Mouse (Mus musculus): ENCODE results near the gene Rad21l. TPM values are rescaled to one million over a fixed set of nuclear protein-coding genes. Genes with fewer than 3 reads are reported as not detected.

Gene Rad21l
- polyA plus RNA-seq, 1 experiment, result not detected

DNA sequence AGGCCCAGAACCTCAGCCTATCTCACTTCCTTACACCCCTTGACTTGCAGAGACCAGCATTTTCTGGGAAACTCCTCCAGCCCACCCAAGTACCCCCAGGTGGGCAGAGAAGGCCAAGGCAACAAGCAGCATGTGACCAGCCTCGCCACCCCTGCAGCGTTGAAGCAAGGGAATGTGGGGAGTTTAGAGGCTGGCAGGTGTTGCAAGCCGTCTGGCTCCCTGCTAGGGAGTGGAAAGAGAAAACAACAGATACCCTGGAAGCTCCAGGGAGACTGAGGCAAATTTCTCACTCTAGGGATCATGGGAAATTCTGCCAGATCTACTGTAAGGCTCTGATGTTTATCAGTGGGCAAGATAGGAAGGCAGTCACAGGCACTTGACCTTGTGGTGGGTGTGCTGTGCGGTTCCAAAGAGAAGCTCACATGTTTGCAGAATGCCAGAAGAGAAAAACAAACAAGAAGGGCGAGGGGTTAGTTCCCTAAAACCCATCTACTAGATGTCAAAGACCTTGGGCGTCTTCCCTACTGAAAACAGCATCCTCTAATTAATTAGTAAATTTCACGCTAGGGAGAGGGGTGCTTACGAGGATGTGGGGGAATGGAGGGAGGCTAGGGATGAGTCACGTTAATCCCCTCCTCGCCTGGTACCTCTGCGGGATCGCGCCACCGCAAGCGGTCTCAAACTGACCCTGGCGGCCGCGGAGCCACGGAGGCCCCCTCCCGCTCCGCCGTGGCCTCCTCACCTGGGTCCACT, 36.8 kb downstream of the Rad21l start:
- no peaks in the 10 kb centered on the region for H3K36me3 ChIP-seq (ENCODE audit: control insufficient read depth, insufficient read depth)
- H3K4me2 ChIP-seq (ENCODE audit: low read depth), result no peak overlapping the region
- TF ChIP-seq REST (IDR thresholded peaks at IDR 0.05; ENCODE audit: insufficient read depth, insufficient read length), result no peak
- no peak for TF ChIP-seq POLR2AphosphoS2 (IDR thresholded peaks at IDR 0.05; ENCODE audit: insufficient read length, low read depth)
- no peak for TF ChIP-seq TCF3 (IDR thresholded peaks at IDR 0.05; ENCODE audit: insufficient read length, low read depth)
- TF ChIP-seq USF1 (IDR thresholded peaks at IDR 0.05; ENCODE audit: low read depth), result no peak
- no peak for TF ChIP-seq MYOG (IDR thresholded peaks at IDR 0.05; ENCODE audit: control insufficient read depth in 1 of 3, insufficient read depth in 1 of 3, insufficient read length in 2 of 3, low read depth in 2 of 3)
- no peak for TF ChIP-seq MAX (IDR thresholded peaks at IDR 0.05; ENCODE audit: low read depth)
- TF ChIP-seq MYOD1 (IDR thresholded peaks at IDR 0.05; ENCODE audit: control insufficient read depth in 1 of 3, insufficient read length in 2 of 3, low read depth in 2 of 3), result no peak
- TF ChIP-seq E2F4 (IDR thresholded peaks at IDR 0.05; ENCODE audit: insufficient read depth), result no peak
- TF ChIP-seq TCF12 (IDR thresholded peaks at IDR 0.05; ENCODE audit: insufficient read depth, poor library complexity, severe bottlenecking), result no peak
- TF ChIP-seq SRF (IDR thresholded peaks at IDR 0.05; ENCODE audit: control insufficient read depth, insufficient read length, low read depth), result no peak
- no peak for TF ChIP-seq CEBPB (IDR thresholded peaks at IDR 0.05; ENCODE audit: insufficient read depth, poor library complexity, severe bottlenecking)
- TF ChIP-seq POLR2A (IDR thresholded peaks at IDR 0.05; ENCODE audit: insufficient read length, low read depth), result no peak
- H3K79me2 ChIP-seq (ENCODE audit: control insufficient read depth, insufficient read depth), result no peaks in the 10 kb centered on the region
- H3K4me3 ChIP-seq, result no peak overlapping the region
- peaks cover 37% of the 10 kb centered on the region for H3K27me3 ChIP-seq (ENCODE audit: control insufficient read depth, insufficient read depth, insufficient read length)
- no peak overlapping the region for H3ac ChIP-seq (ENCODE audit: control insufficient read depth, insufficient read length)

- Histone ChIP-seq H3K4me3 (no peak overlapping the region), H3ac (ENCODE audit: control insufficient read depth, insufficient read length) (no peak overlapping the region), H3K36me3 (ENCODE audit: control insufficient read depth, insufficient read depth) (no peaks in the 10 kb centered on the region), H3K79me2 (ENCODE audit: control insufficient read depth, insufficient read depth) (no peaks in the 10 kb centered on the region), H3K4me2 (ENCODE audit: low read depth) (no peak overlapping the region), H3K27me3 (ENCODE audit: control insufficient read depth, insufficient read depth, insufficient read length) (peaks cover 41% of the 10 kb centered on the region)
- TF ChIP-seq SRF (IDR thresholded peaks at IDR 0.05; ENCODE audit: control insufficient read depth, insufficient read length, low read depth), result no peak
These were observed 39.0 kb downstream of the Rad21l start for GRCm38 (mm10) chr2:151629310-151629709.

GRCm38 (mm10) chr2:151628011-151628410, 40.3 kb downstream of the Rad21l start:
- Histone ChIP-seq H3ac (ENCODE audit: control insufficient read depth, insufficient read length) (no peak overlapping the region), H3K36me3 (ENCODE audit: control insufficient read depth, insufficient read depth) (no peaks in the 10 kb centered on the region), H3K4me3 (no peak overlapping the region), H3K27me3 (ENCODE audit: control insufficient read depth, insufficient read depth, insufficient read length) (peaks cover 43% of the 10 kb centered on the region), H3K79me2 (ENCODE audit: control insufficient read depth, insufficient read depth) (no peaks in the 10 kb centered on the region), H3K4me2 (ENCODE audit: low read depth) (no peak overlapping the region)
- TF ChIP-seq USF1 (IDR thresholded peaks at IDR 0.05; ENCODE audit: low read depth) (no peak), TCF12 (IDR thresholded peaks at IDR 0.05; ENCODE audit: insufficient read depth, poor library complexity, severe bottlenecking) (no peak), MYOG (IDR thresholded peaks at IDR 0.05; ENCODE audit: control insufficient read depth in 1 of 3, insufficient read depth in 1 of 3, insufficient read length in 2 of 3, low read depth in 2 of 3) (no peak), SRF (IDR thresholded peaks at IDR 0.05; ENCODE audit: control insufficient read depth, insufficient read length, low read depth) (no peak), MAX (IDR thresholded peaks at IDR 0.05; ENCODE audit: low read depth) (no peak), MYOD1 (IDR thresholded peaks at IDR 0.05; ENCODE audit: control insufficient read depth in 1 of 3, insufficient read length in 2 of 3, low read depth in 2 of 3) (no peak), TCF3 (IDR thresholded peaks at IDR 0.05; ENCODE audit: insufficient read length, low read depth) (no peak), REST (IDR thresholded peaks at IDR 0.05; ENCODE audit: insufficient read depth, insufficient read length) (no peak), CEBPB (IDR thresholded peaks at IDR 0.05; ENCODE audit: insufficient read depth, poor library complexity, severe bottlenecking) (no peak), E2F4 (IDR thresholded peaks at IDR 0.05; ENCODE audit: insufficient read depth) (no peak), POLR2AphosphoS2 (IDR thresholded peaks at IDR 0.05; ENCODE audit: insufficient read length, low read depth) (no peak), POLR2A (IDR thresholded peaks at IDR 0.05; ENCODE audit: insufficient read length, low read depth) (no peak)

DNA sequence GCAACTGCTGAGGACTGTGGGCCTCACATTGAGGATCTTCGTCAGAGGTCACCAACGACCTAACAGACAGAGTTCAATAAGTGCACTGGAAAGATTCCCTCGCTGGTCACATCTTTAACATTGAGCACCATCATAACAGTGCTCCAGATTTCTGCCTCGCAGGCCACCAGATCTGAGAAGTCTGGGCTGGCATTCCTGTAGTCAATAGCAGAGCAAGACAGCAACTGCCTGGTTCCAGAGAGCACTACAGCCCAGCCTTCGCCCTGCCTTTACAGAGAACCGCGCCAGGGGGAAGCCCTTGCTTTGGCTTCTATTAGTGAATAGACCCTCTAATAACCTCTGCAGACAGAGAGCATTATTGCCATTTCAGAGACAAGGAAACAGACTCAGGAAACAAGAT, 42.0 kb downstream of the Rad21l start:
- Histone ChIP-seq H3K4me3 (no peak overlapping the region), H3K27me3 (ENCODE audit: control insufficient read depth, insufficient read depth, insufficient read length) (peaks cover 44% of the 10 kb centered on the region), H3K36me3 (ENCODE audit: control insufficient read depth, insufficient read depth) (no peaks in the 10 kb centered on the region), H3K79me2 (ENCODE audit: control insufficient read depth, insufficient read depth) (no peaks in the 10 kb centered on the region), H3K4me2 (ENCODE audit: low read depth) (no peak overlapping the region), H3ac (ENCODE audit: control insufficient read depth, insufficient read length) (no peak overlapping the region)
- TF ChIP-seq TCF3 (IDR thresholded peaks at IDR 0.05; ENCODE audit: insufficient read length, low read depth) (no peak), USF1 (IDR thresholded peaks at IDR 0.05; ENCODE audit: low read depth) (no peak), SRF (IDR thresholded peaks at IDR 0.05; ENCODE audit: control insufficient read depth, insufficient read length, low read depth) (no peak), POLR2A (IDR thresholded peaks at IDR 0.05; ENCODE audit: insufficient read length, low read depth) (no peak), E2F4 (IDR thresholded peaks at IDR 0.05; ENCODE audit: insufficient read depth) (no peak), MYOD1 (IDR thresholded peaks at IDR 0.05; ENCODE audit: control insufficient read depth in 1 of 3, insufficient read length in 2 of 3, low read depth in 2 of 3) (no peak), REST (IDR thresholded peaks at IDR 0.05; ENCODE audit: insufficient read depth, insufficient read length) (no peak), MYOG (IDR thresholded peaks at IDR 0.05; ENCODE audit: control insufficient read depth in 1 of 3, insufficient read depth in 1 of 3, insufficient read length in 2 of 3, low read depth in 2 of 3) (no peak), CEBPB (IDR thresholded peaks at IDR 0.05; ENCODE audit: insufficient read depth, poor library complexity, severe bottlenecking) (no peak)

- Histone ChIP-seq H3ac (ENCODE audit: control insufficient read depth, insufficient read length) (no peak overlapping the region), H3K36me3 (ENCODE audit: control insufficient read depth, insufficient read depth) (no peaks in the 10 kb centered on the region), H3K79me2 (ENCODE audit: control insufficient read depth, insufficient read depth) (no peaks in the 10 kb centered on the region), H3K27me3 (ENCODE audit: control insufficient read depth, insufficient read depth, insufficient read length) (peaks cover 26% of the 10 kb centered on the region), H3K4me3 (no peak overlapping the region), H3K4me2 (ENCODE audit: low read depth) (no peak overlapping the region)
- no peak for TF ChIP-seq CEBPB (IDR thresholded peaks at IDR 0.05; ENCODE audit: insufficient read depth, poor library complexity, severe bottlenecking)
- TF ChIP-seq POLR2AphosphoS2 (IDR thresholded peaks at IDR 0.05; ENCODE audit: insufficient read length, low read depth), result no peak
- TF ChIP-seq REST (IDR thresholded peaks at IDR 0.05; ENCODE audit: insufficient read depth, insufficient read length), result no peak
- no peak for TF ChIP-seq POLR2A (IDR thresholded peaks at IDR 0.05; ENCODE audit: insufficient read length, low read depth)
- TF ChIP-seq TCF12 (IDR thresholded peaks at IDR 0.05; ENCODE audit: insufficient read depth, poor library complexity, severe bottlenecking), result no peak
- no peak for TF ChIP-seq MYOG (IDR thresholded peaks at IDR 0.05; ENCODE audit: control insufficient read depth in 1 of 3, insufficient read depth in 1 of 3, insufficient read length in 2 of 3, low read depth in 2 of 3)
- no peak for TF ChIP-seq MAX (IDR thresholded peaks at IDR 0.05; ENCODE audit: low read depth)
- TF ChIP-seq MYOD1 (IDR thresholded peaks at IDR 0.05; ENCODE audit: control insufficient read depth in 1 of 3, insufficient read length in 2 of 3, low read depth in 2 of 3), result no peak
- TF ChIP-seq E2F4 (IDR thresholded peaks at IDR 0.05; ENCODE audit: insufficient read depth), result no peak
- TF ChIP-seq TCF3 (IDR thresholded peaks at IDR 0.05; ENCODE audit: insufficient read length, low read depth), result no peak
- TF ChIP-seq SRF (IDR thresholded peaks at IDR 0.05; ENCODE audit: control insufficient read depth, insufficient read length, low read depth), result no peak
- no peak for TF ChIP-seq USF1 (IDR thresholded peaks at IDR 0.05; ENCODE audit: low read depth)
These were observed 44.6 kb downstream of the Rad21l start for GRCm38 (mm10) chr2:151623776-151624175.
